Mouse (Mus musculus) olfactory bulb, adult 2 months (tissue): ENCODE measurements around the gene Ptbp3. TPM values are rescaled to one million over a fixed set of nuclear protein-coding genes. Genes with fewer than 3 reads are reported as not detected.

Experiments used
- H3K27ac ChIP-seq: fragments of 200-500 bp; 2 replicates; pipeline ENCODE4 v1.5.1; 2012; ENCODE audit warnings: low read depth, low read length; ENCODE audit not compliant: insufficient read depth
- H3K4me1 ChIP-seq: fragments of 200-500 bp; 2 replicates; pipeline ENCODE4 v1.6.1; 2012; ENCODE audit warnings: low read length; ENCODE audit not compliant: control insufficient read depth, insufficient read depth
- H3K4me3 ChIP-seq: fragments of 200-500 bp; 2 replicates; pipeline ENCODE4 v1.5.1; 2012; ENCODE audit warnings: mild to moderate bottlenecking, low read depth, low read length, moderate library complexity; ENCODE audit not compliant: insufficient read depth
- CTCF ChIP-seq: fragments of 200-500 bp; IDR thresholded peaks from 2 replicates; pipeline ENCODE4 v1.5.1; 2012; ENCODE audit warnings: low read depth, mild to moderate bottlenecking, low read length, moderate library complexity; ENCODE audit not compliant: insufficient read depth
- POLR2A ChIP-seq: fragments of 200-500 bp; IDR thresholded peaks from 2 replicates; pipeline ENCODE4 v1.6.1; 2012; ENCODE audit warnings: mild to moderate bottlenecking, low read depth, low read length, moderate library complexity; ENCODE audit not compliant: insufficient read depth
- WGBS: fragments of 180-500 bp; shearing (Covaris S2); methylation state at CpG from one replicate; pipeline ENCODE4 v1.1.7; 2018; 5-methylcytosine and 5-hydroxymethylcytosine counted together
- polyA plus RNA-seq: library from polyadenylated mRNA; stranded (reverse); fragments of >200 nt; gene quantifications from 2 replicates; pipeline ENCODE4 v1.2.4, GENCODE M21; 2012; ENCODE audit warnings: low replicate concordance; ENCODE audit not compliant: missing spikeins, insufficient read depth, insufficient read length

The Ptbp3 gene
- polyA plus RNA-seq, 1 experiment = not detected

DNA sequence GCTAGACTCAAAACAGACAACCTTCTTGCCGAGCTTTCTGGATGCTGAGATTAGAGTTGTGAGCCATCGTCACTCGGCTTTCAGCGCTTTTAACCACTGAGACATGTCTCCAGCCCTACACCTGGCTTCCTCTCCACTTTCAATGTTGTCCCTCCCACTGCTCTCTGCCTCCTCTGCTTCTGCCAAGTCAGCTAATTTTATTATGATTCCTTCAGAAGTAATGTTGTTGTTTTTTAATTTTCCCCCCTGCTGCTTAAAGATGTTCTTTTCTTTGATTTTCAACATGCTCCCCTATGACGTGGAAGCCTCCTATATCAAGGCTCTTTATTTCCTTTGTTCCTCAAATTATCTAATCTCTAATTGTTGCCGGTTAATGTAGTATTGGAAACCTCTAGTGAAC lies 84.5 kb downstream of the Ptbp3 start:
- WGBS = 77% methylated on average over 6 of the region's 6 CpGs
- no peak overlapping the region for H3K27ac ChIP-seq
- no peak overlapping the region for H3K4me3 ChIP-seq
- H3K4me1 ChIP-seq = no peaks in the 10 kb centered on the region
- no peak for TF ChIP-seq CTCF
- TF ChIP-seq POLR2A = no peak

DNA sequence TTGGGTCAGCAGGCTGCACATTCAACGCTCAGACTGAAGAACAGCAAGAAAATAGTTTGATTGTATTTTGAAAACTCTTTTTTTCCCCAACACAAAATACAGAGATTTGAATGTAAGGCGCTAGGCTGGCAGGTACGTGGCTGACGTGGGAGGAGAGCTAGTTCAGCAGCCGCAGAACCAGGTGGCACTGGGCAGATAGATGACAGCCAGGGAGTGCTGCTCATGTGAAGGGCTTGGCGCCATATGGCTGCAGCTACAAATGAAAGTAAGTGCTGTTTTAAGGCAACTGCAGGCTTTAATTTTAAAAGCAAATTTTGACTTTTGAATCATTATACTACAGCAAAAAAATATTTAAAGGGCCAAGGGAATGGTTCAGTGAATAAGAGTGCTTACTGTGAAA lies 86.7 kb downstream of the Ptbp3 start:
- no peaks in the 10 kb centered on the region for H3K4me1 ChIP-seq
- WGBS = 69% methylated on average over 6 of the region's 6 CpGs
- no peak overlapping the region for H3K4me3 ChIP-seq
- TF ChIP-seq POLR2A (no peak), CTCF (no peak)
- H3K27ac ChIP-seq = no peak overlapping the region

DNA sequence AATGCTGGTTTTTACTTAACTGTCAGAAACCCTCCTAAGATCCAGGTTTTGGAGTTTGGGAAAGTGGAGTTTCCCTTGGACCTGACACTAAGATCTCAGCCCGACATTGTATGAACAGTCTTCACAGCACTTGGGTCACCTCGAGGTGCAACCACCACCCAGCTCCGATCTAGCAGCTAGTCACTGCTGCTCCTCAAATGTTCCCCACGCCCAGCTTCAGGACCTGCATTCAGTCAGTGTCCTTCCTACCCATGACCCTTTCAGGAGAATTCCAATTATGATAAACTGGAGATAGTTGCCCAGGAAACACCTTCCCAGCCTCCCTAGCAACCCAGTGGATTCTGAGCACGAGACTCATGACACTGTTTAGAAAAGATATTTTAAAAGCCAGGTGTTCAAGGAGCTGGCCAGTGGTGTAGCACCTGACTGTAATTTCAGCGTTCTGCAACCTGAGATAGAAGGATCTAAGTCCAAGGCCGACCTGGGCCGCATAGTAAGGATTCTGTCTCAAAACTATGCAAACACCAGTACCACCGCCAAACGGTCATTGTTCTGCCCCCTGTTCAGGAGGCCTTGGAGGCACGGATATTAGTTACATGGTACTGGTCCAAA lies 87.9 kb downstream of the Ptbp3 start:
- Histone ChIP-seq H3K27ac (no peak overlapping the region), H3K4me3 (no peak overlapping the region), H3K4me1 (no peaks in the 10 kb centered on the region)
- WGBS = 84% methylated on average over 11 of the region's 11 CpGs
- TF ChIP-seq POLR2A (no peak), CTCF (no peak)

DNA sequence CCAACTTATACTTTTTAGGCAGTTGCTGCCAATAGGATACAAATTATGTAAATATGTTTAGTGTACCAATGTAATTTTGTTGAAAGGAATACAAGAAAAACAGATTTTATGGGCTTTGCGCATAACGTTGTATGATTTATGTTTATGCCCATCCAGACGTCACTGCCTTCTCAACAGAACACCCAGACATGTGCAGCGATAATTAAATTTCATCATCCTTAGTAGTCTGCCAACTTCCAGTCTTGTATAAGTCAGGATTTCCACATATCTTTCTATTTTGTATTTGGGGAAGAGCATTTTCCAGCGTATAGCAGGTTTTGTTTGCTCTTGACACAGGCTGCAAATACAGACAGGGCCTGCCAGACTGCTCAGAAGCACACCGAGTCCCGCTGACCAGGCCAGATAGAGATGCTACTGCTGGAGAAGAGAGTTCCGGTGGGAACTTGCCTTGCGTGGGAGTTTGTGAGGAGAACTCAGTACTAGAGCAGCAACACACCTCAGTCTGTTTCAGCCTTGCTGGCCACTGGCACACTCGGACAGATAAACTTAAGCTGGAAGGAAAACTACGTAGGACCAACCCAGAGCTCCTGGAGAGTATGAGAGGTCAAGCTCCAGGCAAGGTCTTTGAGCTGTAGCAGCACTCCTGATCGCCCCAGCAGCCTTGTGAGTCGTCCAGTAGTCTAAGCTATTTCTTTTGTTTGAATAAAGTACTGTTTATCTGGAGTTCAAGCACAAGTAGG lies 89.8 kb downstream of the Ptbp3 start:
- H3K4me3 ChIP-seq = no peak overlapping the region
- 91% methylated on average over 13 of the region's 13 CpGs for WGBS
- no peaks in the 10 kb centered on the region for H3K4me1 ChIP-seq
- no peak overlapping the region for H3K27ac ChIP-seq
- TF ChIP-seq CTCF (no peak), POLR2A (no peak)

DNA sequence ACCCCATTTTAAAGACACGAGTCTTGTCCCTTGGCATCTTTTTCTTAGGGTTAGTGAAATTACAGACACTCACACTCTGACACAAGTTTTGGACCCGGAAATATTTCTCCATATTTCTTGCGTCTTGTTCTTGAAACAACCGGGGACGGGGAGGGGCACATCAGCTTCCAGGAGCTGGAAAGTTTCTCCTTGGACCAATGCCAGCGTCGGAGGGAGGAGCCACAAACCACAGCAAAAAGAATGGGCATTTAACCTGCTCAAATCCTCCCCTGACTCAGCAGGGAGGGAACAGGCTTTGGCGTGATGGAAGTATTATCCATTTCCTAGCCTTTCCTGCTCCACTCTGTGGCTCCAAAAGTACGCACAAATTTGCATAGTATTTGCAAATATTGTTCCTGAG lies 91.2 kb downstream of the Ptbp3 start:
- 37% methylated on average over 9 of the region's 9 CpGs for WGBS
- no peak overlapping the region for H3K4me3 ChIP-seq
- TF ChIP-seq CTCF (no peak), POLR2A (no peak)
- H3K4me1 ChIP-seq = no peaks in the 10 kb centered on the region
- no peak overlapping the region for H3K27ac ChIP-seq

DNA sequence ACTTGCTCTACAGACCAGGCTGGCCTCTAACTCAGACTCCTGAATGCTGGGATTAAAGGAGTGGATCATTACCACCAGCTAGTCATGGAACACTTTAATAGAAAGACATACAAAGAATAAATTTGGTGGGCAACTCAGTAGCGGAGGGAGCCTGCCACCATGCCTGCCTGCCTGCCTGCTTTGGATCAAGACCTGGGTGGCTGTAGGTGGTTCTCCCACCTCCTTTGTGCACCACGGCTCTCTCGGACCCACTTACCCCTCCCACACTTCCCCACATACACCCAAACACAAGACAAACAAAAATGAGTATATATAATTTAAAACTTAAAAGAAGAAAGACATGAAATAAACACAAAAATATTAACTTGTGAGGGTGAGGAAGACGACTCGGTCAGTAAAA lies 92.1 kb downstream of the Ptbp3 start:
- TF ChIP-seq POLR2A (no peak), CTCF (no peak)
- 90% methylated on average over 5 of the region's 5 CpGs for WGBS
- H3K4me1 ChIP-seq = no peaks in the 10 kb centered on the region
- no peak overlapping the region for H3K4me3 ChIP-seq
- no peak overlapping the region for H3K27ac ChIP-seq

DNA sequence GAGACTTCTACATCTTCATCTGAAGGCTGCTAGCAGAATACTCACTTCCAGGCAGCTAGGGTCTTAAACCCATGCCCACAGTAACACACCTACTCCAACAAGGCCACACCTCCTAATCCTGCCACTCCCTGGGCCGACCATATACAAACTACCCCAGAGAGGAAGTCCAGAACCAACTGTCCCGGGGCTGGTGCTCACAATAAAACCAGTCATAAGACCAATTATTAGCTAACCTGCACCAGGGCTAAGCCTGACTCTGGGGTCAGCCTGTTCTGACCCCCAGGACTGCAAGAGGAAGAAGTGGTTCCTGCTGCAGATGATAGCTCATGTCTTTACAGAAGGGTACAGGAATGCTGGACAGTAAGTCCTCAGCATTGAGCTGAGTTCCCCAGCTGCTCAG lies 93.7 kb downstream of the Ptbp3 start:
- TF ChIP-seq CTCF = no peak
- TF ChIP-seq POLR2A = no peak
- H3K4me1 ChIP-seq = no peaks in the 10 kb centered on the region
- 85% methylated on average over 2 of the region's 2 CpGs for WGBS
- H3K4me3 ChIP-seq = no peak overlapping the region
- H3K27ac ChIP-seq = no peak overlapping the region

DNA sequence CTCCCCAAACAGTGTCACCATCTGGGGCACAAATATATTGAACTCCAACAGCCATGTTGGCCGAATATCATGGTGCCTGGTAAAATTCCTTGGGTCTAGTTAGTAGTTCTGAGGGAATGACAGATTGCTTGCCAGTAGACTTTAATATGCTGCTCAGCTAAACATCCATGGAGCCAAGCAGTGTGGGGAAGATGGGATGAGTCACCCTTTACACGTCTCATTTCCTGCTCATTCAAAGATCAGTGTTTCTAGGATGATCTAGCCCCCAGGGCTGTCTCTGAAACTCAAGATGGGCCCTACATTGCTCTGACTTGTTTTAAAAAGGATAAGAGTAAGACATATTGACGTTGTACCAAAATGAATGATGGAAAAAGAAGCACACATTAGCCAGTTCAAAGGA lies 95.1 kb downstream of the Ptbp3 start:
- WGBS = 53% methylated on average over 3 of the region's 3 CpGs
- H3K4me1 ChIP-seq = no peaks in the 10 kb centered on the region
- TF ChIP-seq CTCF (no peak), POLR2A (no peak)
- 0 out of 2 replicates have a peak overlapping the region, but pooled peaks have one; percentile 22 for H3K27ac ChIP-seq
- no peak overlapping the region for H3K4me3 ChIP-seq

DNA sequence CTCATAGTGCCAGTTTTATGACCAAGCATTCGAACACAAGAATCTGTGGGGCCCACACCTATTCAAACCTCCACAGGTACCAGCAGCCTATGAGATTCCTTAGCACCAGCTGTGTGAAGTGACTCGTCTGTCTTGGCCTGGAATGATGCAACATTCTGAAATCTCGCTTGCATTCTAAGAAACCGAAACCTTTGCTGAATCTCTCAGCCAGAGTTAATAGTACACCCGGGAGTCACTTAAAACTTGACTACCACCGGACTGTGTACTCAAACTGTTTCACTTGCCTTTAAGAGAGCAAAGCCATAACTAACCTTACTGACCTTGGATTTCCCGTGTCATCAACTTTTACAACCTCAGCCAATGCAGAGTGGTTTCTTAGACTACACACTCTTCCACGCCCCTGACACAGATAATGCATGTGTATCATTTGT lies 96.6 kb downstream of the Ptbp3 start:
- TF ChIP-seq CTCF = no peak
- no peak for TF ChIP-seq POLR2A
- no peak overlapping the region for H3K4me3 ChIP-seq
- H3K27ac ChIP-seq = no peak overlapping the region
- no peaks in the 10 kb centered on the region for H3K4me1 ChIP-seq
- 95% methylated on average over 8 of the region's 8 CpGs for WGBS
